Mouse (Mus musculus): Measurements from ENCODE around the gene Gm10803. TPM values are rescaled to one million over a fixed set of nuclear protein-coding genes. Genes with fewer than 3 reads are reported as not detected.

The Gm10803 gene
- total and polyA plus RNA-seq, 3 experiments = not detected

- Histone ChIP-seq H3K4me2 (ENCODE audit: insufficient read depth, low read depth, poor library complexity, severe bottlenecking) (no peak overlapping the region), H3K36me3 (replicated peaks in 1 of 2; ENCODE audit: control insufficient read depth in 1 of 2, insufficient read depth in 1 of 2, low read length in 1 of 2) (no peaks in the 10 kb centered on the region), H3K79me2 (replicated peaks; ENCODE audit: control insufficient read depth, extremely low read depth, insufficient read depth, poor library complexity, severe bottlenecking) (no peaks in the 10 kb centered on the region), H3K4me3 (replicated peaks in 1 of 3; ENCODE audit: low read depth in 2 of 3, low read length in 2 of 3, poor library complexity in 1 of 3) (no peak overlapping the region), H3K9me3 (replicated peaks; ENCODE audit: low read length) (no peaks in the 10 kb centered on the region), H3K27me3 (replicated peaks) (peaks cover 15% of the 10 kb centered on the region), H3K27ac (ENCODE audit: insufficient read depth, low read depth) (no peak overlapping the region), H3K4me1 (ENCODE audit: control insufficient read depth in 1 of 2, insufficient read depth in 2 of 2) (peaks cover 2 to 16% of the 10 kb centered on the region in 2 experiments; a peak in 3 of 4 replicates), H3K9ac (ENCODE audit: insufficient read depth, low read depth) (no peak overlapping the region)
- dilution Hi-C loops (cut with MboI; ENCODE audit: extremely low pct_ligation_motif_present, extremely low pct_unique_long_range_greater_than_20kb, low sequenced_read_pairs) = no loop called here
- TF ChIP-seq MAZ (IDR thresholded peaks at IDR 0.05; ENCODE audit: low read depth, low read length) = no peak
- TF ChIP-seq USF2 (conservative IDR thresholded peaks at IDR 0.05; ENCODE audit: low read depth, low read length) = no peak
- no peak for TF ChIP-seq ZMIZ1 (IDR thresholded peaks at IDR 0.05; ENCODE audit: low read depth, low read length)
- TF ChIP-seq POLR2AphosphoS2 (IDR thresholded peaks at IDR 0.05; ENCODE audit: low read depth, low read length) = no peak
- no peak for TF ChIP-seq ZNF384 (IDR thresholded peaks at IDR 0.05; ENCODE audit: low read depth, low read length)
- no peak for TF ChIP-seq TCF12 (IDR thresholded peaks at IDR 0.05; ENCODE audit: low read depth, low read length)
- TF ChIP-seq MAX (IDR thresholded peaks at IDR 0.05; ENCODE audit: low read length) = no peak
- no peak for TF ChIP-seq NRF1 (IDR thresholded peaks at IDR 0.05; ENCODE audit: low read depth, low read length)
- no peak for TF ChIP-seq HCFC1 (IDR thresholded peaks at IDR 0.05; ENCODE audit: low read depth, low read length)
- TF ChIP-seq MEF2A (IDR thresholded peaks at IDR 0.05; ENCODE audit: borderline replicate concordance, low read depth, low read length) = no peak
- no peak for TF ChIP-seq JUN (IDR thresholded peaks at IDR 0.05; ENCODE audit: insufficient read depth, low read depth, low read length)
- no peak for TF ChIP-seq CHD2 (IDR thresholded peaks at IDR 0.05; ENCODE audit: low read length)
- no peak for TF ChIP-seq E2F4 (IDR thresholded peaks at IDR 0.05; ENCODE audit: insufficient replicate concordance, low read depth, low read length)
- in situ Hi-C loops (cut with MboI; ENCODE audit: low pct_ligation_motif_present, low pct_unique_long_range_greater_than_20kb, low sequenced_read_pairs) = no loop called here
- peak; percentile 16 for DNase-seq (ENCODE audit: extremely low read depth)
Measured at GRCm38 (mm10) chr2:93567675-93568074, 7.3 kb downstream of the Gm10803 start.

GRCm38 (mm10) chr2:93572565-93572964 lies 12.2 kb downstream of the Gm10803 start:
- H3K27ac ChIP-seq (ENCODE audit: insufficient read depth, low read depth) = no peak overlapping the region
- H3K79me2 ChIP-seq (replicated peaks; ENCODE audit: control insufficient read depth, extremely low read depth, insufficient read depth, poor library complexity, severe bottlenecking) = no peaks in the 10 kb centered on the region
- H3K9ac ChIP-seq (ENCODE audit: insufficient read depth, low read depth) = no peak overlapping the region
- H3K9me3 ChIP-seq (replicated peaks; ENCODE audit: low read length) = no peaks in the 10 kb centered on the region
- dilution Hi-C loops (cut with MboI; ENCODE audit: extremely low pct_ligation_motif_present, extremely low pct_unique_long_range_greater_than_20kb, low sequenced_read_pairs) = no loop called here
- H3K27me3 ChIP-seq (replicated peaks) = peaks cover 44% of the 10 kb centered on the region
- H3K4me1 ChIP-seq (ENCODE audit: control insufficient read depth in 1 of 2, insufficient read depth in 2 of 2) = peaks cover 2 to 4% of the 10 kb centered on the region in 2 experiments; a peak in 3 of 4 replicates
- H3K4me2 ChIP-seq (ENCODE audit: insufficient read depth, low read depth, poor library complexity, severe bottlenecking) = no peak overlapping the region
- H3K4me3 ChIP-seq (replicated peaks in 1 of 3; ENCODE audit: low read depth in 2 of 3, low read length in 2 of 3, poor library complexity in 1 of 3) = no peak overlapping the region
- TF ChIP-seq E2F4 (IDR thresholded peaks at IDR 0.05; ENCODE audit: insufficient replicate concordance, low read depth, low read length) (no peak), PAX5 (IDR thresholded peaks at IDR 0.05; ENCODE audit: low read length) (no peak)
- no peaks in the 10 kb centered on the region for H3K36me3 ChIP-seq (replicated peaks in 1 of 2; ENCODE audit: control insufficient read depth in 1 of 2, insufficient read depth in 1 of 2, low read length in 1 of 2)
- no peak for DNase-seq (ENCODE audit: extremely low read depth)
- in situ Hi-C loops (cut with MboI; ENCODE audit: low pct_ligation_motif_present, low pct_unique_long_range_greater_than_20kb, low sequenced_read_pairs) = no loop called here

- DNase-seq (ENCODE audit: extremely low read depth) = no peak
Measured at GRCm38 (mm10) chr2:93581271-93581670, 20.9 kb downstream of the Gm10803 start.

More at GRCm38 (mm10) chr2:93581271-93581670, 20.9 kb downstream of the Gm10803 start:
- Histone ChIP-seq H3K4me2 (ENCODE audit: insufficient read depth, low read depth, poor library complexity, severe bottlenecking) (no peak overlapping the region), H3K4me1 (ENCODE audit: control insufficient read depth in 1 of 2, insufficient read depth in 2 of 2) (no peaks in the 10 kb centered on the region), H3K4me3 (replicated peaks in 1 of 3; ENCODE audit: low read depth in 2 of 3, low read length in 2 of 3, poor library complexity in 1 of 3) (no peak overlapping the region), H3K79me2 (replicated peaks; ENCODE audit: control insufficient read depth, extremely low read depth, insufficient read depth, poor library complexity, severe bottlenecking) (no peaks in the 10 kb centered on the region), H3K9me3 (replicated peaks; ENCODE audit: low read length) (no peaks in the 10 kb centered on the region), H3K27me3 (replicated peaks) (peaks cover 26% of the 10 kb centered on the region), H3K27ac (ENCODE audit: insufficient read depth, low read depth) (no peak overlapping the region), H3K9ac (ENCODE audit: insufficient read depth, low read depth) (no peak overlapping the region), H3K36me3 (replicated peaks in 1 of 2; ENCODE audit: control insufficient read depth in 1 of 2, insufficient read depth in 1 of 2, low read length in 1 of 2) (no peaks in the 10 kb centered on the region)
- in situ Hi-C loops (cut with MboI; ENCODE audit: low pct_ligation_motif_present, low pct_unique_long_range_greater_than_20kb, low sequenced_read_pairs) = no loop called here
- TF ChIP-seq MAZ (IDR thresholded peaks at IDR 0.05; ENCODE audit: low read depth, low read length) (no peak), CHD1 (IDR thresholded peaks at IDR 0.05; ENCODE audit: low read depth, low read length) (no peak), ELF1 (IDR thresholded peaks at IDR 0.05; ENCODE audit: low read depth, low read length) (peak; percentile 52; the same call in 1 of the 2 replicates)
- dilution Hi-C loops (cut with MboI; ENCODE audit: extremely low pct_ligation_motif_present, extremely low pct_unique_long_range_greater_than_20kb, low sequenced_read_pairs) = no loop called here
